Mouse (Mus musculus): Measurements from ENCODE around the gene Man2b2.

Gene Man2b2

GRCm38 (mm10) chr5:36829913-36830879 lies at the start of gene Man2b2:
TSS of gene Man2b2 (minus strand) at chr5:36830653.
- in situ Hi-C loops (cut with MboI, MseI) = no loop called here

- in situ Hi-C loops (cut with MboI, MseI) = no loop called here
These were observed 48.3 kb upstream of the Man2b2 start for GRCm38 (mm10) chr5:36878801-36879200.

GRCm38 (mm10) chr5:36877641-36878040 lies 47.2 kb upstream of the Man2b2 start:
- in situ Hi-C loops (cut with MboI, MseI) = no loop called here

- in situ Hi-C loops (cut with MboI, MseI) = no loop called here
These were observed 46.4 kb upstream of the Man2b2 start for GRCm38 (mm10) chr5:36876777-36877396.

- in situ Hi-C loops (cut with MboI, MseI) = no loop called here
These were observed 45.5 kb upstream of the Man2b2 start for GRCm38 (mm10) chr5:36875956-36876355.

GRCm38 (mm10) chr5:36870916-36871315 lies 40.5 kb upstream of the Man2b2 start:
- in situ Hi-C loops (cut with MboI, MseI) = no loop called here

GRCm38 (mm10) chr5:36869578-36870236 lies 39.3 kb upstream of the Man2b2 start:
- in situ Hi-C loops (cut with MboI, MseI) = loop anchor here (10.0 kb wide), 1 partner anchor 1495 kb away; no protein-coding TSS in a partner anchor

GRCm38 (mm10) chr5:36869186-36869577 lies 38.7 kb upstream of the Man2b2 start:
- in situ Hi-C loops (cut with MboI, MseI) = loop anchor here (10.0 kb wide), 1 partner anchor 1494 kb away; no protein-coding TSS in a partner anchor

GRCm38 (mm10) chr5:36868266-36869090 lies 38.0 kb upstream of the Man2b2 start, which contains the start of gene Ppp2r2c:
TSS of gene Ppp2r2c (plus strand) at chr5:36868513.
- in situ Hi-C loops (cut with MboI, MseI) = loop anchor here (10.0 kb wide), 1 partner anchor 1494 kb away; no protein-coding TSS in a partner anchor

GRCm38 (mm10) chr5:36867561-36867960 lies 37.1 kb upstream of the Man2b2 start:
- in situ Hi-C loops (cut with MboI, MseI) = loop anchor here (10.0 kb wide), 1 partner anchor 1493 kb away; no protein-coding TSS in a partner anchor

GRCm38 (mm10) chr5:36866701-36867250 lies 36.3 kb upstream of the Man2b2 start:
- in situ Hi-C loops (cut with MboI, MseI) = loop anchor here (10.0 kb wide), 1 partner anchor 1492 kb away; no protein-coding TSS in a partner anchor

- in situ Hi-C loops (cut with MboI, MseI) = loop anchor here (10.0 kb wide), 1 partner anchor 1486 kb away; no protein-coding TSS in a partner anchor
These were observed 30.6 kb upstream of the Man2b2 start for GRCm38 (mm10) chr5:36861084-36861483.

- in situ Hi-C loops (cut with MboI, MseI) = no loop called here
These were observed 27.1 kb upstream of the Man2b2 start for GRCm38 (mm10) chr5:36857546-36857945.

- in situ Hi-C loops (cut with MboI, MseI) = no loop called here
These were observed 26.1 kb upstream of the Man2b2 start for GRCm38 (mm10) chr5:36856529-36856928.

- in situ Hi-C loops (cut with MboI, MseI) = no loop called here
These were observed 24.7 kb upstream of the Man2b2 start for GRCm38 (mm10) chr5:36855180-36855579.

GRCm38 (mm10) chr5:36851572-36851971 lies 21.1 kb upstream of the Man2b2 start:
- in situ Hi-C loops (cut with MboI, MseI) = loop anchor here (5.0 kb wide), 1 partner anchor 76 kb away; no protein-coding TSS in a partner anchor

GRCm38 (mm10) chr5:36844490-36844889 lies 14.0 kb upstream of the Man2b2 start:
- in situ Hi-C loops (cut with MboI, MseI) = no loop called here

GRCm38 (mm10) chr5:36841701-36842100 lies 11.2 kb upstream of the Man2b2 start:
- in situ Hi-C loops (cut with MboI, MseI) = no loop called here

- in situ Hi-C loops (cut with MboI, MseI) = no loop called here
These were observed 9.6 kb upstream of the Man2b2 start for GRCm38 (mm10) chr5:36840092-36840491.

- in situ Hi-C loops (cut with MboI, MseI) = no loop called here
These were observed 9.1 kb upstream of the Man2b2 start for GRCm38 (mm10) chr5:36839602-36840001.

Data from T-helper 1 cell (primary cell).